Mouse (Mus musculus): ENCODE results near the gene Chaf1a.

Gene Chaf1a

DNA sequence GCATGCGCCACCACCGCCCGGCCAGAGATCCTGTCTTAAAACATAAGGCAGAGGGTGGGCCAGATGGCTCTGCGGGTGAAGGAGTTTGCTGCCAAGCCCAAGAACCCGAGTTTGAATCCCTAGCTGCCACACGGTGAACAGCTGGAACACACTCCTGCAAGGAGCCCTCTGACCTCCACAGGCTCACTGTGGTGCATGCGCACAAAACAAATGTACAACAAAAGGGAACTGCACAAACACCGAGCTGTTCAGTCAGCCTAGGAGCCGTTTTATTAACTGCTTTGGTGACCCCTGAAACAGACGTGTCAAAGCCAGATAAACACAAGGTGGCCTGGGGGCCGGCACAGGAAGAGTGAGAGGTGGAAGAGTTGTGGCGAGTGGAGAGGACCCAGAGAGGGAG lies 79.2 kb downstream of the Chaf1a start:
- no peak for DNase-seq (ENCODE audit: low read depth)

DNA sequence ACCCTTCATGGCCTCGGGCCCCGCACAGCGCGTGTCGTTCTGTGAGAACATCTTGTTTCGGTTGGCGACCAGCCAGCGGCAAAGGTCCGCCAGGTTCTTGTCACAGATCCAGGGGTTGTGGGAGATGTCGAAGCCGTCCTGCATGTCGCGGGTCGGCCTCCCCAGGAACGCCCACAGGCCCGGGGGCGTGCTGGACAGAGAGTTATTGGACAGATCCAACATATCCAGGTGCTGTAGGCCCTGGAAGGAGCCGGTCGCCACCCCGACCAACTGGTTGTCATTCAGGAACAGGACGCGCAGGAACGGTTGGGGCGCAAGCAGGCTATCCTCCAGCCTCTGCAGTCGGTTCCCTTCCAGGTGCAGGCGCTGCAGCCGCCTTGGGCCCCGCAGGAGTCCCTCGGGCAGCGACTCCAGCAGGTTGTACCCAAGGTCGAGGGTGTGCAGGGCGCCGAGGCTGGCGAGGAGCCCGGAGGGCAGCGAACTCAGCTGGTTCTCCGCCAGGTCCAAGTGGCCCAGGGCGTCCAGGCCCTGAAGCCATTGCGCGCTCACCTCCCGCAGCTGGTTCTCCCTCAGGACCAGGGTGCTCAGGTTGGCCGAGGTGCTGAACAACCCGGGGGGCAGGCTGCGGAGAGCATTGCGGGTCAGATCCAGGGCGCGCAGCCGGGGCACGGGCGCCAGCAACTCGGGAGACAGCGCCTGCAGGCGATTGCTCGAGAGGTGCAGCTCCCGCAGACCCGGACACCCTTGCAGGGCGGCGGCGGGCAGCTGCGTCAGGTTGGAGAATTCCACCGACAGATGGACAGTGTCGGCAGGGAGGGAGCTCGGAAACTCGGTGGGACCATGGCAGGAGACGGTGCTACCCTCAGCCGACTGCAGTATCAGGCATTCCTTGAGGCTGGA lies 80.0 kb downstream of the Chaf1a start:
- DNase-seq (ENCODE audit: low read depth) = no peak

DNA sequence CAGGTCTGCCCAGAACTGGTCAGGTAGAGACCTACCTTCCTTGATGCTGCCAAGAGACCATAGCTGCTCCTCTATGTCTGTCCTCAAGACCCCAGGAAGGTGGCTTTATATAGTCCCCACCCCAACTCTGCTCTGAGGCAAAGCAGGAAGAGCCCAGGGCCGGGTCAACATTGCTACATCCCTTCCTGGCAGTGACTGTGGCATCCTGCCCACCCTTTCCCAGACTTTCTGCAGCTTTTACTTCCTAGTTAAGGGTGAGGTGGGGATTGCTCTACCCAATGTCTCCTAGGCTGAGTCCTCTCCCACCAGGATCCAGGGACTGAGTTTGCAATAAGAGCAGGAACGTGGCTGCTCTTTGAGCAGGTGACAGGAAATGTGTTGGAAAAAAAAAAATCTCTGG lies 81.6 kb downstream of the Chaf1a start, which contains the start of gene Lrg1:
TSS of gene Lrg1 (minus strand) at position 176 of the 400 bp plus-strand sequence.
- no peak for DNase-seq (ENCODE audit: low read depth)
